Mouse (Mus musculus): ENCODE measurements around the gene Gm16434.
"Not testable (repeated sequence)": the region's sequence is repeated elsewhere in the genome, so short reads cannot be mapped to it uniquely, and the experiment has no call there.

Gene Gm16434

DNA sequence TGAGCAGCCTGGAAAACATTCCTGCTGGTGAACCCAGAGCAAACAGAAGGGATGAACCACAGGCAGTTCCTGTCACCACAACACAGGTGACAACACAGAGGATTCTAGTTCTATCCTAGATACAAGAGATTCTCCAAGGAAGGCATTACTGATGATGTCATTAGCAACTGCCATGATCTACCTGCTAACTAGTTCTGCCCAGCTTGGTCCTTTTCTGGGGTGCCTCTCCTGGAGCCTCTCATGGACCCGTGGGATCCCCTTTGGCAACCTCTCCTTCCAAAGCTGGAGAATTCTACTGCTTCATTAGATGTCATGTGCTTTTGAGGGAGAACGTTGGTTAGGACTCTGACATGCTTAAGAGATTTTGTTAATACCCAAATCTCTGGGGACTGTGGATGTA is at the start of gene Gm16434:
TSS of gene Gm16434 (minus strand) at position 101 of the 400 bp plus-strand sequence.
- DNase-seq, result not testable (repeated sequence)

DNA sequence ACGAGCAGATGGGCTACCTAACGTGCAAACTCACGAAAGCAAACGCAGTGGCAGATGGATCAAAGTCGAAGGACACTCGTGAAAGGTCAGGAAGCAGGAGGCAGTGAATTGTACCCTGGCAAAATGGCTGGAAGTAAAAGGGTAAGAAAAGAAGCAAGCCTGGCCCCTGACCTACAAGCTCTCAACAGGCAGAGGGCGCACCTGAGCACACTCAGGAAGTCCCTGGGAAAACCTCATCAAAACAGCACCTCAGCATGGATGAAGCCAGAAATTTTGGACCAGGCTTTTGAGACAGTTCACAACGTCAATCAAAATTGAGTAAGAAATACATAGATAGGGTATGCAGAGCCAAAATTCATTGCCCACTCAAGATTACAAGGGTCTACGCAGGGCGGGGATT is 49.2 kb upstream of the Gm16434 start:
- peak; percentile 3 for DNase-seq

DNA sequence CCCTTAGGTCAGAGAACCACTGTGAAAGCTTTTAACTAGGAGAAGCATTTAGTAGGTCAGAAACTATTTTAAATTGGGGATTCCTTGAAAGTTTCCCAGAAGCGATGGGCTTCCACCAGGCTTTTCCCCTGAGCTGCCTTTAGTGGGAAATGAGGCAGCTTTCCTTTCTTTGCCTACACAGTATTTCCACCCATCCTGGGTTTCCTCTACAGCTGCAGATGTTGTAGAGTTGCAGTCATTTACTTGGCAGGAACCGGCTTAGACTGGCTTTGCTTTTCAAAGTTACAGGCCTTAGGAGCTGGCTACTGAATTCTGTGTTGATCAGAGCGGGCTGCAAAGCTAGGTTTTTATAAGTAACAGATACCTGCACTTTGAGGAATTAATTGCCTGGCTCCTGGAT is 5.7 kb upstream of the Gm16434 start:
- peak; percentile 0 for DNase-seq

GRCm38 (mm10) chr14:7174483-7174971 is 19.8 kb downstream of the Gm16434 start, which contains the start of gene Gm3512:
Gene Gm3512, minus strand, starts transcription at chr14:7174533.
- peak; percentile 11 for DNase-seq
